Mouse (Mus musculus): Measurements from ENCODE around the gene 4930503B20Rik. TPM values are rescaled to one million over a fixed set of nuclear protein-coding genes. Genes with fewer than 3 reads are reported as not detected.

Gene 4930503B20Rik
- polyA plus RNA-seq, 1 experiment from 2014 or later: not detected

GRCm38 (mm10) chr3:146611821-146612220 is 39.3 kb downstream of the 4930503B20Rik start:
- no peak overlapping the region for H3K27ac ChIP-seq (replicated peaks)
- H3K4me1 ChIP-seq (replicated peaks): peaks cover 11% of the 10 kb centered on the region
- 91% methylated on average over 4 of the region's 4 CpGs for WGBS
- H3K27me3 ChIP-seq: no peaks in the 10 kb centered on the region
- no peak overlapping the region for H3K4me2 ChIP-seq
- no peaks in the 10 kb centered on the region for H3K9me3 ChIP-seq
- ATAC-seq (ENCODE audit: low read depth): no peak
- no peak overlapping the region for H3K9ac ChIP-seq
- H3K4me3 ChIP-seq: no peak overlapping the region
- no peaks in the 10 kb centered on the region for H3K36me3 ChIP-seq

GRCm38 (mm10) chr3:146611261-146611660 is 39.9 kb downstream of the 4930503B20Rik start:
- Histone ChIP-seq H3K9me3 (no peaks in the 10 kb centered on the region), H3K36me3 (no peaks in the 10 kb centered on the region), H3K9ac (no peak overlapping the region), H3K27me3 (no peaks in the 10 kb centered on the region), H3K4me3 (no peak overlapping the region), H3K4me1 (replicated peaks) (peaks cover 12% of the 10 kb centered on the region), H3K27ac (replicated peaks) (no peak overlapping the region), H3K4me2 (no peak overlapping the region)
- 78% methylated on average over 4 of the region's 4 CpGs for WGBS
- ATAC-seq (ENCODE audit: low read depth): no peak

- H3K27ac ChIP-seq (replicated peaks): no peak overlapping the region
- no peak overlapping the region for H3K9ac ChIP-seq
- H3K27me3 ChIP-seq: no peaks in the 10 kb centered on the region
- peaks cover 12% of the 10 kb centered on the region for H3K4me1 ChIP-seq (replicated peaks)
- 83% methylated on average over 10 of the region's 10 CpGs for WGBS
- H3K4me2 ChIP-seq: no peak overlapping the region
- no peaks in the 10 kb centered on the region for H3K36me3 ChIP-seq
- no peak for ATAC-seq (ENCODE audit: low read depth)
- H3K4me3 ChIP-seq: no peak overlapping the region
- H3K9me3 ChIP-seq: no peaks in the 10 kb centered on the region
These were observed 40.8 kb downstream of the 4930503B20Rik start for GRCm38 (mm10) chr3:146610322-146610721.

GRCm38 (mm10) chr3:146607368-146607767 is 43.7 kb downstream of the 4930503B20Rik start:
- H3K36me3 ChIP-seq: no peaks in the 10 kb centered on the region
- no peaks in the 10 kb centered on the region for H3K9me3 ChIP-seq
- H3K4me2 ChIP-seq: no peak overlapping the region
- peaks cover 12% of the 10 kb centered on the region for H3K4me1 ChIP-seq (replicated peaks)
- H3K27me3 ChIP-seq: no peaks in the 10 kb centered on the region
- 0 out of 2 replicates have a peak overlapping the region, but pooled peaks have one; percentile 28 for H3K27ac ChIP-seq (replicated peaks)
- H3K9ac ChIP-seq: no peak overlapping the region
- ATAC-seq (ENCODE audit: low read depth): peak; percentile 78
- WGBS: 19% methylated on average over 1 of the region's 1 CpGs
- H3K4me3 ChIP-seq: no peak overlapping the region

- no peaks in the 10 kb centered on the region for H3K9me3 ChIP-seq
- peaks cover 12% of the 10 kb centered on the region for H3K4me1 ChIP-seq (replicated peaks)
- no peak overlapping the region for H3K9ac ChIP-seq
- H3K36me3 ChIP-seq: no peaks in the 10 kb centered on the region
- no peak overlapping the region for H3K27ac ChIP-seq (replicated peaks)
- H3K27me3 ChIP-seq: no peaks in the 10 kb centered on the region
- no peak for ATAC-seq (ENCODE audit: low read depth)
- no peak overlapping the region for H3K4me2 ChIP-seq
- WGBS: 78% methylated on average over 9 of the region's 9 CpGs
- H3K4me3 ChIP-seq: no peak overlapping the region
These were observed 46.5 kb downstream of the 4930503B20Rik start for GRCm38 (mm10) chr3:146604647-146605046.

GRCm38 (mm10) chr3:146602531-146602930 is 48.6 kb downstream of the 4930503B20Rik start:
- H3K9me3 ChIP-seq: no peaks in the 10 kb centered on the region
- no peak for ATAC-seq (ENCODE audit: low read depth)
- H3K27ac ChIP-seq (replicated peaks): no peak overlapping the region
- WGBS: 93% methylated on average over 3 of the region's 3 CpGs
- no peak overlapping the region for H3K4me3 ChIP-seq
- no peaks in the 10 kb centered on the region for H3K36me3 ChIP-seq
- no peak overlapping the region for H3K4me2 ChIP-seq
- H3K4me1 ChIP-seq (replicated peaks): peaks cover 8% of the 10 kb centered on the region
- no peaks in the 10 kb centered on the region for H3K27me3 ChIP-seq
- no peak overlapping the region for H3K9ac ChIP-seq

GRCm38 (mm10) chr3:146601205-146601604 is 49.9 kb downstream of the 4930503B20Rik start:
- Histone ChIP-seq H3K9me3 (no peaks in the 10 kb centered on the region), H3K4me1 (replicated peaks) (no peaks in the 10 kb centered on the region), H3K4me3 (no peak overlapping the region), H3K27ac (replicated peaks) (no peak overlapping the region), H3K9ac (no peak overlapping the region), H3K27me3 (no peaks in the 10 kb centered on the region), H3K4me2 (no peak overlapping the region), H3K36me3 (no peaks in the 10 kb centered on the region)
- no peak for ATAC-seq (ENCODE audit: low read depth)
- WGBS: 94% methylated on average over 2 of the region's 2 CpGs

- Histone ChIP-seq H3K36me3 (no peaks in the 10 kb centered on the region), H3K9ac (no peak overlapping the region), H3K9me3 (no peaks in the 10 kb centered on the region), H3K27me3 (no peaks in the 10 kb centered on the region), H3K4me3 (no peak overlapping the region), H3K27ac (replicated peaks) (no peak overlapping the region), H3K4me2 (no peak overlapping the region), H3K4me1 (replicated peaks) (no peaks in the 10 kb centered on the region)
- no peak for ATAC-seq (ENCODE audit: low read depth)
- WGBS: 88% methylated on average over 6 of the region's 6 CpGs
These were observed 51.8 kb downstream of the 4930503B20Rik start for GRCm38 (mm10) chr3:146599198-146599900.

GRCm38 (mm10) chr3:146598411-146598810 is 52.7 kb downstream of the 4930503B20Rik start:
- Histone ChIP-seq H3K36me3 (no peaks in the 10 kb centered on the region), H3K4me2 (no peak overlapping the region), H3K27me3 (no peaks in the 10 kb centered on the region), H3K4me3 (no peak overlapping the region), H3K4me1 (replicated peaks) (no peaks in the 10 kb centered on the region), H3K9ac (no peak overlapping the region), H3K27ac (replicated peaks) (no peak overlapping the region), H3K9me3 (no peaks in the 10 kb centered on the region)
- no peak for ATAC-seq (ENCODE audit: low read depth)
- 89% methylated on average over 6 of the region's 6 CpGs for WGBS

- Histone ChIP-seq H3K27ac (replicated peaks) (no peak overlapping the region), H3K9ac (no peak overlapping the region), H3K4me2 (no peak overlapping the region), H3K9me3 (no peaks in the 10 kb centered on the region), H3K27me3 (no peaks in the 10 kb centered on the region), H3K36me3 (no peaks in the 10 kb centered on the region), H3K4me3 (no peak overlapping the region), H3K4me1 (replicated peaks) (no peaks in the 10 kb centered on the region; the same call in 1 of the 2 replicates)
- WGBS: 87% methylated on average over 7 of the region's 7 CpGs
- ATAC-seq (ENCODE audit: low read depth): no peak
These were observed 54.3 kb downstream of the 4930503B20Rik start for GRCm38 (mm10) chr3:146596864-146597263.

- no peaks in the 10 kb centered on the region; the same call in 1 of the 2 replicates for H3K4me1 ChIP-seq (replicated peaks)
- WGBS: 93% methylated on average over 8 of the region's 8 CpGs
These were observed 54.7 kb downstream of the 4930503B20Rik start for GRCm38 (mm10) chr3:146596387-146596786.

GRCm38 (mm10) chr3:146595440-146595839 is 55.7 kb downstream of the 4930503B20Rik start:
- Histone ChIP-seq H3K9me3 (no peaks in the 10 kb centered on the region), H3K9ac (no peak overlapping the region), H3K27me3 (no peaks in the 10 kb centered on the region), H3K4me1 (replicated peaks) (no peaks in the 10 kb centered on the region; the same call in 1 of the 2 replicates), H3K27ac (replicated peaks) (no peak overlapping the region), H3K4me2 (no peak overlapping the region), H3K4me3 (no peak overlapping the region), H3K36me3 (no peaks in the 10 kb centered on the region)
- 85% methylated on average over 6 of the region's 6 CpGs for WGBS
- ATAC-seq (ENCODE audit: low read depth): no peak

More at GRCm38 (mm10) chr3:146596387-146596786, 54.7 kb downstream of the 4930503B20Rik start:
- no peak for ATAC-seq (ENCODE audit: low read depth)
- H3K27me3 ChIP-seq: no peaks in the 10 kb centered on the region
- no peak overlapping the region for H3K27ac ChIP-seq (replicated peaks)
- H3K36me3 ChIP-seq: no peaks in the 10 kb centered on the region
- H3K4me3 ChIP-seq: no peak overlapping the region
- no peak overlapping the region for H3K9ac ChIP-seq
- no peaks in the 10 kb centered on the region for H3K9me3 ChIP-seq
- H3K4me2 ChIP-seq: no peak overlapping the region
